Mouse (Mus musculus) limb, embryonic 14.5 days (tissue): ENCODE data around the gene Sirt5. TPM values are rescaled to one million over a fixed set of nuclear protein-coding genes. Genes with fewer than 3 reads are reported as not detected.
A peak's percentile ranks its signal among the peaks of the same experiment; 100 is the strongest.

ENCODE experiments used
- ATAC-seq: fragments of 200-750 bp; cut with Nextera tagmentation; 2 replicates; pipeline ENCODE4 v1.8.0; 2017; ENCODE audit warnings: low read depth, moderate number of reproducible peaks, moderate TSS enrichment; ENCODE audit not compliant: low FRiP score
- DNase-seq: peaks from one replicate; pipeline ENCODE4 v3.0.0-alpha.2; 2015; ENCODE audit warnings: low spot score
- H3K27ac ChIP-seq: fragments of 300-500 bp; sonication (generic); replicated peaks from 2 replicates; pipeline ENCODE4 v1.5.1; 2014; ENCODE audit warnings: low read depth, mild to moderate bottlenecking, low read length, moderate library complexity, mixed read lengths
- H3K27me3 ChIP-seq: fragments of 300-500 bp; sonication (generic); 2 replicates; pipeline ENCODE4 v1.6.1; 2014; ENCODE audit warnings: low read length, mixed read lengths; ENCODE audit not compliant: control insufficient read depth, insufficient read depth
- H3K36me3 ChIP-seq: fragments of 300-500 bp; sonication (generic); 2 replicates; pipeline ENCODE4 v1.6.1; 2014; ENCODE audit warnings: mild to moderate bottlenecking, low read length, moderate library complexity, mixed read lengths; ENCODE audit not compliant: control insufficient read depth, insufficient read depth
- H3K4me1 ChIP-seq: fragments of 300-500 bp; sonication (generic); 2 replicates; pipeline ENCODE4 v1.6.1; 2014; ENCODE audit warnings: antibody characterized with exemption, low read length, mixed read lengths; ENCODE audit not compliant: control insufficient read depth, insufficient read depth
- H3K4me2 ChIP-seq: fragments of 300-500 bp; sonication (generic); replicated peaks from 2 replicates; pipeline ENCODE4 v1.6.1; 2014; ENCODE audit warnings: low read depth, mild to moderate bottlenecking, low read length, moderate library complexity; ENCODE audit not compliant: severe bottlenecking
- H3K4me3 ChIP-seq: fragments of 300-500 bp; sonication (generic); replicated peaks from 2 replicates; pipeline ENCODE4 v1.5.1; 2014; ENCODE audit warnings: low read length
- H3K9ac ChIP-seq: fragments of 300-500 bp; sonication (generic); 2 replicates; pipeline ENCODE4 v1.6.1; 2014; ENCODE audit warnings: mild to moderate bottlenecking, low read depth, low read length, moderate library complexity; ENCODE audit not compliant: severe bottlenecking
- H3K9me3 ChIP-seq: fragments of 300-500 bp; sonication (generic); 2 replicates; pipeline ENCODE4 v1.6.1; 2016; ENCODE audit warnings: low read length; ENCODE audit not compliant: control insufficient read depth
- POLR2A ChIP-seq: fragments of 200-500 bp; IDR thresholded peaks from 2 replicates; pipeline ENCODE4 v1.8.0; 2012; ENCODE audit warnings: inconsistent platforms, mild to moderate bottlenecking, moderate library complexity, borderline replicate concordance; ENCODE audit not compliant: insufficient read depth, insufficient read length; ENCODE audit errors: extremely low read depth
- WGBS: fragments of 180-500 bp; shearing (Covaris S2); extraction: QIAGEN DNeasy Blood & Tissue Kit; methylation state at CpG from one replicate; pipeline ENCODE4 v1.1.7; 2014; 5-methylcytosine and 5-hydroxymethylcytosine counted together
- polyA plus RNA-seq, 2 experiments: library from polyadenylated mRNA; depleted of rRNA in 1 of 2; stranded (reverse) in 1 of 2; unstranded in 1 of 2; fragments of >200 nt; fragmentation: Nextera tagmentation in 1 of 2; extraction: Ambion mirVana in 1 of 2; gene quantifications; 2 replicates each; pipeline versions ENCODE4 v1.2.1 to v1.2.3; 2012 to 2014

Gene Sirt5
- polyA plus RNA-seq, 2 experiments: 23.0 to 23.9 TPM

DNA sequence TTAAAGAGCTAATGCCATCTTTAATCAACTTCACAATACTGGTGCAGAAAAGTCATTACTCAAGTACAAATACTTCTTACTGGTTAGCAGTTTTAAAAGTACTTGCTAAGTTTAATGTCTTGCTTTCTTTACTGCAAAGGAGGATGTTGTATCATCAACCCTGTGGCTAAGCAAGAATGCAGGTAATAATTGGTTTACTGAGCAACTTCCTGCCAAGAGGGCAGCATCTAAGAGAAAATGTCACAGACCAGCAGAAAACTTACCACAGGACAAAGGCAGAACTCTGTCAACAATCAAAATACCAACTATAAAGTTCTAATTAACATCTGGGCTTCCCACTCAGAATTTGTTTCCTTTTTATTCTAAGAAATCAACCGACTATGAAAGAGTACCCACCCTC, 50.0 kb downstream of the Sirt5 start:
- WGBS: 84% methylated on average over 1 of the region's 1 CpGs
- no peak for TF ChIP-seq POLR2A
- peaks cover 82% of the 10 kb centered on the region for H3K36me3 ChIP-seq

DNA sequence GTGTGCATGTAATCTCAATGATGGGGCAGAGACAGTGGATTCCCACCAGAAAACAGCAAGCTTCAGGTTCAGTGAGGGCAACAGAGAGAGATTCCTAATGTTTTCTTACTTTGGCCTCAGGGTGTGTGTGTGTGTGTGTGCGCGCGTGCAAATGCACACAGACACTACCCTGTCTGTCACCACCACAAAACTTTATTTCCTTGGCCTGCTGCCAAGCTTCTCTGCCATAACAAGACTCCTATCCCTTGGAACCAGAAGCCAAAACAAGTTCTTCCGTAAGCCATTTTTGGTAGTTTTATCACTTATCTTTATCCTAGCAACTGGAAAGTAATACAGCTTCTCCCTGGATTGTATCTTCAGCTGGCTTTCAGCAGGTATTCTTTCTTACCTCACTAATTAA, 63.1 kb downstream of the Sirt5 start:
- no peak for TF ChIP-seq POLR2A
- no peak overlapping the region for H3K4me2 ChIP-seq
- 77% methylated on average over 4 of the region's 4 CpGs for WGBS
- H3K4me1 ChIP-seq: no peaks in the 10 kb centered on the region
- peaks cover 14% of the 10 kb centered on the region for H3K36me3 ChIP-seq
- ATAC-seq (no peak), DNase-seq (peak; percentile 21)
- no peak overlapping the region for H3K27ac ChIP-seq
- no peak overlapping the region for H3K9ac ChIP-seq
- H3K4me3 ChIP-seq: no peak overlapping the region
- no peaks in the 10 kb centered on the region for H3K9me3 ChIP-seq
- no peaks in the 10 kb centered on the region for H3K27me3 ChIP-seq

More for the DNA sequence above, 50.0 kb downstream of the Sirt5 start:
- H3K4me3 ChIP-seq: no peak overlapping the region
- H3K9ac ChIP-seq: no peak overlapping the region
- DNase-seq: no peak
- no peaks in the 10 kb centered on the region for H3K27me3 ChIP-seq
- H3K27ac ChIP-seq: no peak overlapping the region
- ATAC-seq: no peak
- H3K9me3 ChIP-seq: no peaks in the 10 kb centered on the region
- H3K4me1 ChIP-seq: no peaks in the 10 kb centered on the region
- H3K4me2 ChIP-seq: no peak overlapping the region

DNA sequence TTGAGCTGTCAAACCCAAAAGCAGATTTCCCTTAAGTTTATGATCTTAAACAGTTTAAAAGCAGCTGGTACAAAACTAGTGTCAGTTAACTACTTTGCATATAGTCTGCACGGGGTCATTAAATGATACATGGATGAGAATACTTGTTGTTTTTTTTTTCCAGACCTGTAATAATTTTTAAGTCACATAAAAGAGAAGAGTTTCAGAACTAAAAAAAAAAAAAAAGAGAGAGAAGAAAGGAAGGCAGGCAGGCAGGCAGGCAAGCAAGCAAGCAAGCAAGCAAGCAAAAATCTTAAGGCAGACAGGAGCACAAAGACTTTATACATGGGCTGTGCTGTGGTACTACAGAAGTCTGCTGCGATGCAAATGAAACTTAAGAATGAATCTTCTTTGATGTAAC, 68.1 kb downstream of the Sirt5 start:
- Histone ChIP-seq H3K36me3 (peaks cover 10% of the 10 kb centered on the region), H3K4me1 (no peaks in the 10 kb centered on the region), H3K4me2 (no peak overlapping the region), H3K4me3 (no peak overlapping the region), H3K9ac (no peak overlapping the region), H3K27me3 (no peaks in the 10 kb centered on the region), H3K27ac (no peak overlapping the region), H3K9me3 (peaks cover 4% of the 10 kb centered on the region; the same call in 1 of the 2 replicates)
- TF ChIP-seq POLR2A: no peak
- ATAC-seq: no peak
- DNase-seq: no peak
- 80% methylated on average over 2 of the region's 2 CpGs for WGBS

DNA sequence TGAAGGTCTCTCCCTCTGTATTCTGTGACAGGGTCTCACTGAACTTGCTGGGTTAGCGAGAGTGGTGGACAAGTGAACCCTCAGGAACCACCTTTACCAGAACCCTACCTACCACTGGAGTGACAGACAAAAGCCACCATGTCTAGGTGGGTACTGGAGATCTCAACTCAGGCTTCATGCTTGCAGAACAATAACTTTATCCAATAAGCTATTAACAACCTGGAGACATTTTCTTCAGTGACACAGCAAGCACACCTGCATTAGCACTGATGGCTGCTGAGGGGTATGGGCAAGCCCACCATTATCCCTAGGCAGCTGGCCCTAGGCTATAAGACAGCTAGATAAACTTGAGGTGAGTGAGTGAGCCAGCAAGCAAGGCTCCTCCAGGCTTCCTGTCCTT, 75.1 kb downstream of the Sirt5 start:
- WGBS: 89% methylated on average over 1 of the region's 1 CpGs
- Histone ChIP-seq H3K9ac (no peak overlapping the region), H3K4me2 (no peak overlapping the region), H3K36me3 (no peaks in the 10 kb centered on the region), H3K27me3 (no peaks in the 10 kb centered on the region), H3K4me1 (peaks cover 3% of the 10 kb centered on the region; the same call in 1 of the 2 replicates), H3K9me3 (peaks cover 4% of the 10 kb centered on the region; the same call in 1 of the 2 replicates), H3K27ac (no peak overlapping the region), H3K4me3 (no peak overlapping the region)
- DNase-seq: no peak
- no peak for ATAC-seq
- no peak for TF ChIP-seq POLR2A

DNA sequence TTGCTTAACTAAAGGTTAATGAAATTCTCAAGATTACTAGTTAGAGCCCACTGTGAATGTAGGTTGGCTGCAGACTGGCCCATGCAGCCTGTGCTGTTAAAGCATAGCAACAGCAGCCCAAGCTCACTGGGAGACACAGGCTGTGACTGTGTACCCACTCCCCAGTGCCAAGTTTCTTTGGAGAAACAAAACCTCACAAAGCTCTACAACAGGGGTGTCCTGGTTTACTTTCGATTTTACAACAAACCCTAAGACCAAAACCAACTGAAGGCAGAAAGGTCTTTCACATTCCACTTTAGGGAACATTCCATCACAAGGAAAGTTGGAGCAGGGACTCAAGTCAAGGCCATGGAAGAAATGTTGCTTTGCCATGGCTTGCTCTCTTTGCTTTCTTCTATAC, 77.3 kb downstream of the Sirt5 start:
- Histone ChIP-seq H3K4me3 (no peak overlapping the region), H3K27ac (no peak overlapping the region), H3K4me2 (no peak overlapping the region), H3K9me3 (peaks cover 2% of the 10 kb centered on the region; the same call in 1 of the 2 replicates), H3K27me3 (no peaks in the 10 kb centered on the region), H3K4me1 (peaks cover 3% of the 10 kb centered on the region; the same call in 1 of the 2 replicates), H3K36me3 (no peaks in the 10 kb centered on the region), H3K9ac (no peak overlapping the region)
- no peak for TF ChIP-seq POLR2A
- ATAC-seq (no peak), DNase-seq (no peak)
- 86% methylated on average over 1 of the region's 1 CpGs for WGBS

DNA sequence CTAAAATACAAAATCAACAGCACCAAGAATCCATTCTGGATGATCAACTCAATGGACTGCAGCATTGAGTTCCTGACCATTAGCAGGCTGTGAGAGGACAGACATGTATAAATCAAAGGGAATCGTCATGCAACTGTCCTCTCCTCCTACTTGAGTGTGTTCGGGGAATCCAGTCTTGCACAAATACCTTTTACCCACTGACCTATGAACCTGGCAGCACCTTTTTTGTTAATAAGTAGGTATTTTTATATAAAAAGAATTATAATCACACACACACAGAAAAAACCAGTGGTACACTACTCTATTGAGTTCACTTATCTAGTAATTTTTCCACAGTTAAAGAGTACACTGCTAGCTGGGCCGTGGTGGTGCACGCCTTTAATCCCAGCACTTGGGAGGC, 78.4 kb downstream of the Sirt5 start:
- ATAC-seq (no peak), DNase-seq (no peak)
- no peak for TF ChIP-seq POLR2A
- no peaks in the 10 kb centered on the region for H3K9me3 ChIP-seq
- H3K9ac ChIP-seq: no peak overlapping the region
- peaks cover 3% of the 10 kb centered on the region; the same call in 1 of the 2 replicates for H3K4me1 ChIP-seq
- WGBS: 92% methylated on average over 4 of the region's 4 CpGs
- H3K4me3 ChIP-seq: no peak overlapping the region
- H3K27me3 ChIP-seq: no peaks in the 10 kb centered on the region
- H3K27ac ChIP-seq: no peak overlapping the region
- H3K36me3 ChIP-seq: no peaks in the 10 kb centered on the region
- no peak overlapping the region for H3K4me2 ChIP-seq
